Mouse (Mus musculus) megakaryocyte, adult 5-6 weeks (primary cell): ENCODE results near the gene Wsb1. TPM values are rescaled to one million over a fixed set of nuclear protein-coding genes. Genes with fewer than 3 reads are reported as not detected.
"Not testable (repeated sequence)": the region's sequence is repeated elsewhere in the genome, so short reads cannot be mapped to it uniquely, and the experiment has no call there.

ENCODE experiments used
- ATAC-seq: 2 replicates; pipeline ENCODE4 v1.8.0; 2016; ENCODE audit warnings: mild to moderate bottlenecking, inconsistent platforms; ENCODE audit not compliant: poor library complexity, severe bottlenecking
- total RNA-seq, 2 experiments: library from RNA; stranded (forward) in 1 of 2; stranded (reverse) in 1 of 2; fragments of 153-499, 151-499 nt in 1 of 2; fragments of 221-1000, 200-1000 nt in 1 of 2; gene quantifications; 2 replicates each; pipeline versions ENCODE4 v1.2.3 to v1.2.4; 2015 to 2017

Wsb1 gene
- total RNA-seq, 2 experiments from 2014 or later, result 158 to 264 TPM

- ATAC-seq, result no peak
These were observed 12.7 kb upstream of the Wsb1 start for GRCm38 (mm10) chr11:79267171-79267570.

- ATAC-seq, result no peak
These were observed 9.9 kb upstream of the Wsb1 start for GRCm38 (mm10) chr11:79264376-79264775.

DNA sequence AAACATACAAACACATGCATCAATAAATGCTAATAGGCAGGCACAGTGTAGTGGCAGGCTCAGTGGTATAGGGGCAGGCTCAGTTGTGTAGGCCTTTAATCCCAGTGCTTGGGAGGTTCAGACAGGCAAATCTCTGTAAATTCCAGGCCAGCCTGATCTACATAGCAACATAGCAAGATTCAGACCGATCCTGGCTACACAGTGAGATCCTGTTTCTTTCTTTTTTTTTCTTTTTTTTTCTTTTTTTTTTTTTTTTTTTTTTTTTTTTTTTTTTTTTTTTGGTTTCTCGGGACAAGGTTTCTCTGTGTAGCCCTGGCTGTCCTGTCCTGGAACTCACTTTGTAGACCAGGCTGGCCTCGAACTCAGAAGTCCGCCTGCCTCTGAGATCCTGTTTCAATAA lies 5.7 kb upstream of the Wsb1 start:
- not testable (repeated sequence) for ATAC-seq

- ATAC-seq, result no peak
These were observed 4.3 kb upstream of the Wsb1 start for GRCm38 (mm10) chr11:79258738-79259137.

GRCm38 (mm10) chr11:79253542-79254390 lies 705 bp downstream of the Wsb1 start:
- peak; percentile 56 for ATAC-seq

DNA sequence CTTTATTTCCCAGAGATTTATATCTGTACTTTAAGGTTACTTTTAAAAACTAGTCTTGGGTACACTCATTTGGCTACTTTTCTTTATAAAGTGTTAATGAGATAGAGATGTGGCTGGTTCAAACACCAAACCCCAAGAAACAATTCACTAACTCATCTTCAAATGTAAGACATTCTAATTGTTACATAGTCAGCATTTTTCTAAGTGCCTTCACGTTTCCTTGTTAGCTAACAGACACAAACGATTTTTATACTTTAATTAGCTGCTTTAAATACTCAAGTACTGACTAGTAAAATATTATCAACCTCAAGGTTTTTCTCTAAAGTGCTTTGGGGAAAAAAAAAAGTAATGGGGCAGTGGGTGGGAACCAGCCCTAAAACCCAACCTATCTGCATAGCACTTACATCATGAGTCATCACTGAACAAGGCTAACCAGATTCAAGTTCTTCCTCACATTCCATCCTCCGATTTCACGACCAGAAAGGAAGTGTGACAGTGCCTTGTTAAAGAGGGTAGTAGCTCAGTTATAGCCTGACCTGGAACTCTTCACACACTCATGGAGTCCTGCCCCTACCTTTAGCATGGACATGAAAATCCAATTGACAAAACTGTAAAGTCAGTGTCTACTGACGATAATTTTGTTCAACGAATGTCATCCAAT lies 1.5 kb downstream of the Wsb1 start:
- peak; percentile 47 for ATAC-seq

GRCm38 (mm10) chr11:79239024-79239423 lies 15.4 kb downstream of the Wsb1 start:
- no peak for ATAC-seq

DNA sequence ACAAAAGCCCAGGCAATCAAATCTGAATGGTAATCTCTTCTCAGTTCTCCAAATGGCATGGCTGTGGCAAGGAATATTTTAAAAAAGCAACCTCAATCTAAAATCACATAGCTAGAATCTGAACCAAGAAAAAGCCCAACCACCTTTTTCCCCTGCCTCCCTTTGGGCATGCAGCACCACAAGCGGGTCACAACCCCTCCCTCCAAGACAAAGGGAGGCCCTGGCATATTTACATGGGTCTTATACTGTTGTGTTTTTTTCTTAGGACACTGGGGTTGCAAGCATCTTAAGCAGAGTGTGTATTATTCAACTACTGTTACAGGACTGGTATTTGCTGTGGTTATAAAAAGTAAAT lies 16.1 kb downstream of the Wsb1 start:
- ATAC-seq, result no peak

DNA sequence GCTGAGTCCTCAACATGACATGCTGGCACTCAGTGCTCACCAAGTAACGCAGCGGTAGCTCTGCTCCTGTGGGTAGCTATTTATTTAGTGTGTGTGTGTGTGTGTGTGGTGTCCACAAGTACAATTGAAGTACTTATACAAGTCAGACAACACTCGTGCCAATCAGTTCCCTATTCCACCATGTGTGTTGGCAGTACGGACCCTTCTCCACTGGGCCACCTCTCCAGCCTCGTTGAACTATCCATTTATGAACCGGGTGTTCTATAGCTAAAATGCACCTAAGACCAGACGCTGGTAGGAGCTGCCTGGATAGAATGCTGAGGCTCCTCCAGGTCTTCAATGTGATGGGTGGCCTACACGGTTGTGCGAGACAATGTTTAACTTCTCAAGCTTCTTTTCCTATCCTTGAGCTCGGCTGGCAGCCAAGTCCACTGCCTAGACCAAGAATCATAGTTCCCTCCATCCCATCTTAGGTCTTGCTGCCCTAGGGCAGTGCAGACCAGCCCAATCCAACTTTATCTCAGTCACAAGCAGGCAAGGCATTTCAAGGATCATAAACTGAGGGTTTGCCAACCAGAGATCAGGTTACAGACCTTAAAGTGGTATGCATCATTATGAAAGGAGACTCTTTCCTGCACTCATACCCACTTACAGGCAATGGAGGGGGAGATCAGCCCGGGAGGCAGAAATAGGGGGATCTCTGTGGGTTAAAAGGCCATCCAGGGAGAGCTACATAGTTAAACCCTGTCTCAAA lies 16.6 kb downstream of the Wsb1 start:
- no peak for ATAC-seq

- no peak for ATAC-seq
These were observed 24.3 kb downstream of the Wsb1 start for GRCm38 (mm10) chr11:79230251-79230570.

GRCm38 (mm10) chr11:79229561-79230250 lies 24.8 kb downstream of the Wsb1 start:
- ATAC-seq, result peak; percentile 18; the same call in 1 of the 2 replicates

DNA sequence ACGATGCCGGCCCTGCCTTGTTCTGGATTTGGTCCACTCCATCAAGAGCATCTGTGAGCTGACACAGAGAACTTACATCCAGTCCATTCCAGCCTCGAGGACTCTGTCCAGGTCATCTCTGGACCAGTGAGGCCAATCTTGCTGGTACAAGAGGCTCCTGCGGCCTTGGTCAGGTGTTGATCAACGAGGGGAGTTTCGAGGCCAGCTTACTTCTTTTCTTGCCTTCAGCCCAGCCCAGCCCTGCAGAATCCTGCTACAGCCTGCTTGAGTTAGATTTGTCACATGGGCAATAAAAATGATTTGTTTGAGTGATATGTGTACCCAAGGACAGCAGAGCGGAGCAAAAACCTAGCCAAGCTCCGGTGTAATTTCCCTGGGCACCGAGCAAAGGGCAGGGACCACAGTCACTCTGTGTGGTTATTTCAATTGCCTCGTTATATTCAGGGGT lies 25.4 kb downstream of the Wsb1 start:
- ATAC-seq, result no peak

DNA sequence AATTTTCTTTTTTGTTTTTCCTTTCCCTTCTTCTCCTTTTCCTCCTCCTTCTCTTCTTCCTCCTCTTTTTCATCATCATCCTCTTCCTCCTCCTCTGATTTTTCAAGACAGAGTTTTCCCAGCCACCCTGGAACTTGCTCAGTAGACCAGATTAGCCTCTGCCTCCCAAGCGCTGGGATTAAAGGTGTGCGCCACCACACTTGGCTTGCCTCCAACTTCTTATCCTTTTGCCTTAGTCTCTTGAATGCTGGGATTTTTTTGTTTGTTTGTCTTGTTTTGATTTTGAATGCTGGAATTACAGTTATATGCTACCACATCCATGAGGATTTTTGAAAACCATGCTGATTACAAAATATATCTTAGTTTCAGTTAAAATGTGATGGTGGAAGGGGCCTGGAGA lies 26.4 kb downstream of the Wsb1 start:
- no peak for ATAC-seq

- ATAC-seq, result no peak
These were observed 28.9 kb downstream of the Wsb1 start for GRCm38 (mm10) chr11:79225371-79226155.

DNA sequence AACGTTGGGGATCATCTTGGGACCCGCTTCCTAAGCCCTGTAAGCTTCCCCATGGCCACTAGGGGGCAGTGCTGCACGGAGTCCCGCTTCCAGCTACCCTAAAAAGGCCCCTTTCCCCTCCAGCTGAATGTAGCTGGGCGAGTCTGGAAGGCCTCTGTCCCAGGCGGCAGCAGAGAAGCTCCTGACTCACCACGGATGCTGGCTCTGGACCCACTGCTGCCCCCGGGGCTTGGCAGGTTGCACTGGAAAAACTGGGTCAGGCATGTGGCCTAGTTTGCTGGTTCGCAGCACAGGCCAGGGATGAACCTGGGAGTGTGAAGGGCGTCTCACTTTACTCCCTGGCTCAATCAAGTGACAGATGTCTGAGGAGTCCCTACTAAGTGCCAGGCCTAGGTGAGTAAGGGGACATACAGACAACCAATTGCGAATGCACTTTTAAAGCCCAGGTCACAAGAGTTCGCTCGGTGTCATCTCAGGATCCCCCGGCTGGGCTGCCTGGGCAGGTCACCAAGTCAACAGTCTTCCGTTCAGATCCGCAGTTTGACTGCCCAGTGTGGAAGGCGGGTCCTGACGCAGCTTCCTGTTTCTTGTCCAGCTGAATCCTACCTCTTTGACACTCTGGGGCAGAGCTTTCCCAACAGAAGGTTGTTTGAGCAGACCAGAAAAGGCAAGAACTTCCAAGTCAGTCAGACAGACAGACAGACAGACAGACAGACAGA lies 29.8 kb downstream of the Wsb1 start:
- ATAC-seq, result peak; percentile 90

DNA sequence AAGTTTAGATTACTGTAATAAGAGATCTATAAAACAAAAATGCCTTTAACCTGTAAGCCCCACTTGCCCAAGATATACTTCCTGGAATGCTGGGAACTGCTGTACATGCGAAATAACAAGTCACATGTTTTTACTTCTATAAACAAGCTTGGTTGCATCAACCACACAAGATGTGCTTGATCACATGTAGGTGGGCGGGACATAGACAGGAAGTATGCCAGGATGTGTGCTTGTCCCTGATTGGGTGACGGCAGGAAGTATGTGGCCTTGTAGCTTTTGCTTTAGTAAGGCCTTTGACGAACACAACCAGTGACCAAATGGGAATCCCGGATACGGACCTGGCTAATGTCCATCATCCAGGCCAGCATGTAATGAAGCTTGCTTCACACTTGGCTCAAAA lies 31.1 kb downstream of the Wsb1 start:
- ATAC-seq, result peak; percentile 80

DNA sequence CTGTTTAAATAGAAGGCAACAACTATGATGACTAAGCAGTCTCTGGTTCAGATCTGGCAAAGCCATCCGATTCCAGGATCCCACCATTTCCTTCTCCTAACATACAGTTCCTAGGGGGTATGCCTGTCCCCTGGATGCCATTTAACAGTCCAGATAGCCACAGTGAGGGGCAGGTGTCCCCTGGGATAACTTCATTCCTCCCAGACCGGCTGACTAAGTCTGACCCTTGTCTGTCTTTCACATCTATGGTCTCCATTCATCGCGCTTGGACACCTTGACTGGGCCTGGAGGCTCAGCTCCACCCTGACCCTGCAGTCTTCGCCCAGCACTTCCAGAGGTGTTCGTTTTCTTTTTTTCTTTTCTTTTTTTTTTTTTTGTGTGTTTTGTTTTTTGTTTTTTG lies 31.8 kb downstream of the Wsb1 start:
- ATAC-seq, result no peak

DNA sequence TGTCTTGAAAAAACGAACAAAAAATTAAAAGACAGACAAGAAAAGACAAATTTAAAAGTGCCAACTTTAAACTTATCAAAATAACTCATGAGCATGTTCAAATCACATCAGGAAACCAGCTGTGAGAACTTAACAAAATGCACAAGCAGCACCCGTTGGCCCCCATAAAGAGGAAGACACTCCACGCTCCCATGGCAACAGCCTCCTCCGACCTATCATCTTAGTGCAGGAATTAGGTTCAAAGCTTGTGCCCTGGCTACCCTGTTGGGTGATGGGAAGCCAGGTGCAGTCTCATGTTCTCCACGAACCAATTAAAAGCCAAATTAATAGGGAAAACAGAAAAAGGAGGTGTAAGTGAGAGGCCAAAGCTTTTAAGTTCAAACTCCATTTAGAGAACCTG lies 32.8 kb downstream of the Wsb1 start:
- ATAC-seq, result no peak

DNA sequence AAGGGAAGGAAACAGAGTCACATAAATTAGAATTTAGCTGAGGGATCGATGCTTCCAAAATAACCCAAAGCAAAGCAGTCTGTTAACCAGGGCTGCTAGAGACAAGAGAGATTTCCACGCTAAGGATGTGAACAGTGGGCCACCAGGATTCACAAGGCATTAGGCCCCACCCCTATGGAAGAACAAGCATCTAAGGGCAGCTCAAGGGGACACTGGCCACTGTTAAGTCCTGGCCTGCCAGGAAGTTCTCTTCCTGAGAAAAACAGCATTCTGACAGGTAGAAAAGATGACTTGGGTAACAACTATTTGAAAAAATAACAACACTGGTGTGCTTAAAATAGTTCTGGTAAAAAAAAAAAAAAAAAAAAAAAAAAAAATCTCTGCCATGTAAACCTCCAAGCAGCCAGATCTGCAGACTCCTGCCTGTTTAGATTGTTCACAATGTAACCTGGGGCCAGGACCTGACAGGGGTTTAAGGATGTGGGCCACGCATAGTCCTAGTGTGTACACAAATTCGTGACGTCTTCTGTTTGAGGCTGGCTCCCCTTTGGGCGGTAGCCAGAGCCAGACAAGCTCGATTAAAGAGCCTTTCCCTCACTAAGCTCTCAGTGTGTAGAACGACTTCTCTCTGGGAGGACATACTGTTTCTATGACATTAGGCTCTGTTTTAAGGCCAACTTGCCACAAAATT lies 35.4 kb downstream of the Wsb1 start:
- no peak for ATAC-seq
